Mouse (Mus musculus): ENCODE data around the gene Hspa8. TPM values are rescaled to one million over a fixed set of nuclear protein-coding genes. Genes with fewer than 3 reads are reported as not detected.

Hspa8 gene
- 2,550 and 2,595 TPM in 2 replicates for polyA plus RNA-seq (2016; fragmentation: Nextera tagmentation; extraction: Ambion mirVana)

DNA sequence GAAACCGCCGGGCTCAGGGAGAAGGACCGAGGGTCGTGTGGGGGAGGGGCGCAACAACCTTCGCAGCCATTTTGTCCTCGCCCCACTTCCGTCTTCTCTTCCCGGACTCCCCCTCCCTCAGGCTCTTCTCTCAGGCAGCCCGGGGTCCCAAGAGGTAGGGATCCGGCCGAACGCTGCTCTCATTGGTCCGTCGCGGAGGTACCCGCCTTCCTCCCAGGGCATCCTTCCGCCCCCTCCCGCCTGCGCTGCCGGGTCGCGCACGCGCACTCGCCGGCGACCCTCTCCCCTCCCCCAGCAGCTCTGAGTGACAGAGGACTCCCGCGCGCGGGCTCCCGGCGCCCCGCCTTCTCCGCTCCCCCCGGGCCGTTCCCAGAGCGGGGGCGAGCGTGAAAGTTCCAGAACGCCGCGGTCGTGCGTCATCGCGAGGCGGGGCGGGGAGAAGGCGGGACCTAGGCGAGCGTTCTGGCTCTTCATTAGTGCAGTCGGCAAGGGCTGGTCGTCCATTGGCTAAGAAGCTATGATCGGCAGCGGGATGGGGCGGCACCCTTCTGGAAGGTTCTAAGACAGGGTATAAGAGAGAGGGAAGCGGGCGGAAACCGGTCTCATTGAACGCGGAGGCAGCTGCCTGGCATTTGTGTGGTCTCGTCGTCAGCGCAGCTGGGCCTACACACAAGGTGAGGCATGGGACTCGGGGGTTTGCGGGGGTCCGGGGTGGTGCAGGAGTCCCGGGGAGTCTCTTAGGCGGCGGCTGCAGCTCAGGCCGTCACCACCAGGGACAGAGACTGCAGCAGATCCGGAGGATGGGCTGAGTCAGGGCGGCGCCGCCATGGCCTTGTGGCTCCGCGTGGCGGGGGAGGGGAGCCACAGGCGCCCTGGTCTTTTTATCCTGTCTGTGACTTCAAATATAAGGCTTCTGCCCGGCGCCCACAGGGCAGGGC is at the start of gene Hspa8:
Hspa8 (plus strand) TSS at position 310 of the 938 bp plus-strand sequence.
- peak; percentile 97 for ATAC-seq (ENCODE audit: insufficient number of reproducible peaks, insufficient read depth, low FRiP score, low TSS enrichment)
- H3K4me1 ChIP-seq = peaks cover 30% of the 10 kb centered on the region
- peak within 1 kb of the TSS; percentile 86 for H3K4me3 ChIP-seq
- WGBS = under 1% methylated on average over 78 of the region's 83 CpGs
- H3K9ac ChIP-seq = peak within 1 kb of the TSS; percentile 91
- H3K36me3 ChIP-seq = peaks cover 17% of the 10 kb centered on the region
- H3K4me2 ChIP-seq (replicated peaks) = peak within 1 kb of the TSS; percentile 66
- H3K27ac ChIP-seq = peak within 1 kb of the TSS; percentile 95
- H3K9me3 ChIP-seq = no peaks in the 10 kb centered on the region
- H3K27me3 ChIP-seq = no peaks in the 10 kb centered on the region

DNA sequence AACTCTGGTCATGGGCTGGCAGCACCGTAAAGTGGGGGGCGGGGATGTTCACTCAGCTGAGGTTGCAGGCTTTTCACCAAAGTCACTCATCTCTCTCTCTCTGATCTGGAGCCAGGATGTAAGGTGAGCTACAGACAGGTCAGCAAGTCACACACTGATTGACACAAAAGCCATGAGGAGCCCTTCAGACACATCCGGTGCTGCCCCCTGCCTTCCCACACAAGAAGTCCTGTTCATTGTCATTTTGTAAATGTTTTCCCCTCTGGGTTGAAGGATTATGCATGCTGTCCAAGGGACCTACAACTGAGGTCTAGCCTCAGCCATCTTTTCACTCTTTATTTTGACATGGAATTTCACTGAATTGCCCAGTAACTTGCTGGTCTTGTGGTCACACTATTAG is 49.0 kb upstream of the Hspa8 start:
- Histone ChIP-seq H3K9me3 (no peaks in the 10 kb centered on the region), H3K27ac (no peak overlapping the region), H3K36me3 (no peaks in the 10 kb centered on the region), H3K4me1 (peaks cover 13% of the 10 kb centered on the region), H3K9ac (no peak overlapping the region), H3K4me2 (replicated peaks) (no peak overlapping the region), H3K4me3 (no peak overlapping the region), H3K27me3 (no peaks in the 10 kb centered on the region)
- 40% methylated on average over 3 of the region's 3 CpGs for WGBS
- ATAC-seq (ENCODE audit: insufficient number of reproducible peaks, insufficient read depth, low FRiP score, low TSS enrichment) = no peak

DNA sequence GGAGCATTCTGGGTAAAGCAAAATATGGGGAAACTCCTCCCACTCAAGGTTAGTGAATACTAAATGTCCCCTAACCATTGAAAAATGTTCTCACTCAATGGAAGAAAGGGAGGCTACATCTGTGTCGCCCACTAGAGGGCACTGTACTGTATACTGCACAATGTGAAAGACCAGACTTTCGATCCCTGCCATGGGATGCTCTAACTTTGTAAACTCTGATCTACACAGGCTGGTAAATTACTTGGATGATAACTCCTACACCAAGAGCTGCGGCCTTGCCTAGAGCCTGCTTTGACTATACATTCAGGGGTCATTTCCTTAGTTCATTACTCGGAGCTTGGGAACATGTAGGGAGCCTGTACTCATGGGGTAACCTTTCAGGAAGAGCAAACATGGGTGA is 44.4 kb upstream of the Hspa8 start:
- Histone ChIP-seq H3K4me2 (replicated peaks) (peak overlapping the region; percentile 47), H3K4me3 (no peak overlapping the region), H3K9ac (no peak overlapping the region), H3K9me3 (no peaks in the 10 kb centered on the region), H3K36me3 (peaks cover 6% of the 10 kb centered on the region), H3K27ac (peak overlapping the region; percentile 88), H3K4me1 (peaks cover 21% of the 10 kb centered on the region), H3K27me3 (no peaks in the 10 kb centered on the region)
- 18% methylated on average over 4 of the region's 4 CpGs for WGBS
- ATAC-seq (ENCODE audit: insufficient number of reproducible peaks, insufficient read depth, low FRiP score, low TSS enrichment) = no peak

DNA sequence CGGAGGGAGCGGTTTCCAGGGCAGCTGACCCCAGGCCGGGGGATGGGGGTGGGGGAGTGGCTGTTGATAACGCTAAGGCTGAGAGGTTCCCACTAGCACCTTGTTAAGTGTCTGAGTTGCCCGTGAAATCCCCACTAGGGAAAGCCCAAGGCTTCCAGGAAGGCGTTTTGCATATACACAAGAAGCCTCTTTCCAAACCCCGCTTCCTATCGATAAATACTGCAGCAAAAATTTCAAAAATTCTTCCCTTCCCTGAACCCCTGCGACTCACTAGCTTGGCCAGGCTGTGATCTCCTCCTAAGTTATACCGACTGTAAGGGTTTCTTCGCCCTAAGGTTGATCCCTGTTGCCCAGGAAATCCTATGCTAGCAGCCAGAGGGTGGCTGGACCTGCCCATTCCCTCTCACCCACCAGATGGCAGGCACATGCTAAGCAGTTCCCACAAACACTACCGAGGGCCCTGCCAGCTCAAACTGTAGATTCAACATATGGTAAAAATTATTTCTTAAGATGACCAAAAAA is 43.6 kb upstream of the Hspa8 start:
- Histone ChIP-seq H3K9ac (no peak overlapping the region), H3K4me3 (peak overlapping the region; percentile 26; the same call in 1 of the 2 replicates), H3K27me3 (no peaks in the 10 kb centered on the region), H3K36me3 (peaks cover 14% of the 10 kb centered on the region), H3K4me2 (replicated peaks) (peak overlapping the region; percentile 47), H3K4me1 (peaks cover 18% of the 10 kb centered on the region), H3K27ac (peak overlapping the region; percentile 88), H3K9me3 (no peaks in the 10 kb centered on the region)
- WGBS = 11% methylated on average over 12 of the region's 12 CpGs
- ATAC-seq (ENCODE audit: insufficient number of reproducible peaks, insufficient read depth, low FRiP score, low TSS enrichment) = peak; percentile 49; the same call in 1 of the 2 replicates

DNA sequence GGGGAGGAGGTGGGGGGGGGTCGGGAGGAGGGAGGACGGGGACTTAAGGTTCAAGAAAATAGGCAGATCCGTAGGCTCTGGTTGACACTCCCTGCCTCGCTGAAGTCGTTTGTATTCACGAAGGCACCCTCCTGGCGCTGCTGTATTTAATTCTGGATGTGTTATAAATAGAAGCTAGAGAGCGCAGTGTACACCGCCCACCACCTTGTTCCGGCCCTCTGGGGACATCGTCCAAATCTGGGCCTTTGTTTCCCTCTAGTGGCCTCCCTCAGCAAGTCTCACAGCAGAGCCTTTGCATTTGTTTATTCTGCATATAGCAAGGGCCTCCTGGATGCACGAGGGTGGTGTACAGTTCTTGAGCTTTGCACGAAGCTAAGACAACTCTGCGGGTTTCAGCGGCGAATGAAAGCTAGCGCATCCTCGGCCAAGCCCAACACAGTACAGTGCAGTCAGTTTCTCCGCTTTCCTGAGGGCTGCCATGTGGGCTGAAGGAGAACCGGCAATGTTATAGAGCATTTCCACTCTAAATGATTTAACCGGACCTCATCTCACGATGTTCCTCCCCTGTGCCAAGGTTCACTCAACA is 43.0 kb upstream of the Hspa8 start:
- peak; percentile 71 for ATAC-seq (ENCODE audit: insufficient number of reproducible peaks, insufficient read depth, low FRiP score, low TSS enrichment)
- H3K4me1 ChIP-seq = peaks cover 18% of the 10 kb centered on the region
- H3K27ac ChIP-seq = peak overlapping the region; percentile 88
- peak overlapping the region; percentile 47 for H3K4me2 ChIP-seq (replicated peaks)
- 7% methylated on average over 21 of the region's 22 CpGs for WGBS
- peak overlapping the region; percentile 26; the same call in 1 of the 2 replicates for H3K4me3 ChIP-seq
- no peaks in the 10 kb centered on the region for H3K9me3 ChIP-seq
- H3K9ac ChIP-seq = no peak overlapping the region
- peaks cover 14% of the 10 kb centered on the region for H3K36me3 ChIP-seq
- no peaks in the 10 kb centered on the region for H3K27me3 ChIP-seq

DNA sequence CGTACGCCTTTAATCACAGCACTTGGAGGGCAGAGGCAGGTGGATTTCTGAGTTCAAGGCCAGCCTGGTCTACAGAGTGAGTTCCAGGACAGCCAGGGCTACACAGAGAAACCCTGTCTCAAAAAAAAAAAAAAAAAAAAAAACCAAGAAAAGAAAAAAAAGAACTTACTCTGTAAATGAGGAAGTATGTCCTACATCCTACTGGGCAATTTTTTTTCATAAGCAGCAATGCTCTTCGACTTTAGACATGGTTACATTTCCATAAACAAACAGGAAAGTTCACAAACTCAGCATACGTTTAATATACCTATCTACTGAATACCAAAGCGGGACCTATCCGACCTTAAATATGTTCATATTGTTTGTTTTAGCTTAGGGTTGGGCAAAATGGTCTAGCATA is 38.4 kb upstream of the Hspa8 start:
- Histone ChIP-seq H3K4me2 (replicated peaks) (no peak overlapping the region), H3K27ac (no peak overlapping the region), H3K36me3 (peaks cover 43% of the 10 kb centered on the region), H3K4me1 (peaks cover 8% of the 10 kb centered on the region), H3K4me3 (no peak overlapping the region), H3K27me3 (no peaks in the 10 kb centered on the region), H3K9me3 (no peaks in the 10 kb centered on the region), H3K9ac (no peak overlapping the region)
- WGBS = 92% methylated on average over 6 of the region's 6 CpGs
- no peak for ATAC-seq (ENCODE audit: insufficient number of reproducible peaks, insufficient read depth, low FRiP score, low TSS enrichment)

DNA sequence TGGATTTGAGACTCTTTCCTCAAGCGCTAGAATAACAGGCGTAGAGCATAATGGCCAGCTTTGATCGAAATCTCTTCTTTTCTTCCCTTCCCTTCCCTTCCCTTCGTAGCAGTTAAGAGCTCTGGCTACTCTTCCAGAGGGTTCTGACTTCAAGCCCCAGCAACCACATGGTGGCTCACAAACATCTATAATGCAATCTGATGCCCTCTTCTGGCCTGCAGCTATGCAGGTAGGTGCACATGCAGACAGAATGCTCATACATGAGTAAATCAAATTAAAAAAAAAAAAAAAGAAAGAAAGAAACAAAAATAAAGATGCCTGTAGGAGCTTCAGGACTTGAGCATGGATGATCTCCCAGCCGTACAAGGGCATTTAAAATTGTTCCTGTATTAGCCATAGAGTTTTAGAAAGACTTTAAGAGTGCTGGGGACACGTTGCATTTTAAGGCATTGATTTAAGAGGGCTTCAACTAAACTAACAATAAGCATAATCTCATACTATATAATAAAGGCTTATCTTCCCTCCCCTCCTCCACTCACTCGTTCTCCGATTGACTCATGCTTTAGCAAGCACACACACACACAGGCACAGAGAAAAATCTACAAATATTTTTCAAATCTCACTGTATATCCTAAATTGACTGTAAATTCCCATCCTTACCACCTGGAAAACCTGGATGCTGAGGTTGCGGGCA is 35.8 kb upstream of the Hspa8 start:
- H3K9me3 ChIP-seq = no peaks in the 10 kb centered on the region
- peaks cover 45% of the 10 kb centered on the region for H3K36me3 ChIP-seq
- no peak for ATAC-seq (ENCODE audit: insufficient number of reproducible peaks, insufficient read depth, low FRiP score, low TSS enrichment)
- no peaks in the 10 kb centered on the region for H3K27me3 ChIP-seq
- H3K4me2 ChIP-seq (replicated peaks) = no peak overlapping the region
- no peak overlapping the region for H3K9ac ChIP-seq
- H3K27ac ChIP-seq = no peak overlapping the region
- no peak overlapping the region for H3K4me3 ChIP-seq
- 91% methylated on average over 8 of the region's 9 CpGs for WGBS
- no peaks in the 10 kb centered on the region for H3K4me1 ChIP-seq

DNA sequence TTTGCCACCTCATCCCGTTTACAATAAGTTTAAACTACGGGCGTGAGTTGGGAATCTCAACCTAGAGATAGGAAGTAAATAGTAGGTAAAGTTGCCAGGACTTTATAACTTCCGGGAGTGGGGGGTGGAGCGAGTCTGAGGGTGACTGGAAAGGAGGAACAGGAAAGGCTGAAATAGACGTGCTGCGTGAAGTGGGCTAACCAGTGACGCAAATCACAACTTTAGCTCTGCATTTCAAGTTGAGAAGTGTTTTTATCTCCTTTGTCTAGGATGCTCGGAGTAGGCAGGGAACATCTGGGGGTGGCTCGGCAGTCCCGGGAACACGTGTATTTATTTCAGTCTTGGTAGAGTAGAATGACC is 35.2 kb upstream of the Hspa8 start:
- Histone ChIP-seq H3K4me3 (no peak overlapping the region), H3K4me1 (no peaks in the 10 kb centered on the region), H3K9me3 (no peaks in the 10 kb centered on the region), H3K4me2 (replicated peaks) (no peak overlapping the region), H3K9ac (no peak overlapping the region), H3K27ac (no peak overlapping the region), H3K27me3 (no peaks in the 10 kb centered on the region), H3K36me3 (peaks cover 45% of the 10 kb centered on the region)
- no peak for ATAC-seq (ENCODE audit: insufficient number of reproducible peaks, insufficient read depth, low FRiP score, low TSS enrichment)
- 77% methylated on average over 12 of the region's 12 CpGs for WGBS

DNA sequence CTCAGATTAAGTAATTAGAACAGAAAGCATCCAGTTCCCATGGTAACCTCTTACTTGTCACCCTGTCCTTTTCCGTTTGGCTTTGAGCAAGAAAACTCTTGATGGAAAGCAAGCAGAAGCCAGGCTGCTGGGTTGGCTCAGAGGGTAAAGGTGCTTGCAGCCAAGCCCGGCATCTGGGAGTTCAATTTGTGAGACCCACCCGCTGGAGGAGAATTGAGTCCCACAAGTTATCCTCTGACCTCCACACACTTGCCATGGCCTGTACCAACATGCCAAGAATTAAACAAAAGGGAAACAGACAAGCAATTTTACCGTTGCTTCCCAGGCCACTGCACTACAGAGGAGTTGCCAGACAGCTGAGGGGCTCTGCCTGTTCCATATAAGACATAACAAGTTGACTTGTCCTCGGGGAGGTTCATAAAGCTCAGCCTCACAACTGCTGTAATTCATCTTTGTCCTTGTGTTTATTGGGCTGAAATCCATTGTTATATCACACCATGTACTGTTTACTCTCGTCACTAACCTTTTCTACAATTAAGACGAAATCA is 34.7 kb upstream of the Hspa8 start:
- no peaks in the 10 kb centered on the region for H3K4me1 ChIP-seq
- no peak overlapping the region for H3K4me2 ChIP-seq (replicated peaks)
- no peak overlapping the region for H3K27ac ChIP-seq
- no peak overlapping the region for H3K9ac ChIP-seq
- no peaks in the 10 kb centered on the region for H3K27me3 ChIP-seq
- no peaks in the 10 kb centered on the region for H3K9me3 ChIP-seq
- 71% methylated on average over 7 of the region's 7 CpGs for WGBS
- peaks cover 42% of the 10 kb centered on the region for H3K36me3 ChIP-seq
- ATAC-seq (ENCODE audit: insufficient number of reproducible peaks, insufficient read depth, low FRiP score, low TSS enrichment) = no peak
- no peak overlapping the region for H3K4me3 ChIP-seq

DNA sequence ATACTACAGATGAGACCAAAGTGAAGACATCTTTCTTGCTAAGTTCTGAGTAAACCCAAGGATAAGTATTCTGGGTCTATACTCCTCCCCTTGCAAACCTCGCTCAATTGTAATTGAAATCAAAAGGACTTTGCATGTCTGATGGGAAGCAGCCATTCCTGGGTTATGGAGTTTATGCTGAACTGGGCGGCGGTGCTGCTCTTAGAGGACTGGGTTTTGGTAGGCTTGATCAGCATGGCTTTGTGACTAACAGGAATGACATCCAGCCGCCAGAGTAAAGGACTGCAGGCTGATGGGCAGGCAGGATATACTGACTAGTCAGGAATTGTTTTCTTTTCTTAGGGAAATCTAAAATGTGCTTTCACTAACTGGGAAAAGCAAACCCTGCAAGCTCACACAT is 32.8 kb upstream of the Hspa8 start:
- no peak for ATAC-seq (ENCODE audit: insufficient number of reproducible peaks, insufficient read depth, low FRiP score, low TSS enrichment)
- H3K4me1 ChIP-seq = no peaks in the 10 kb centered on the region
- no peaks in the 10 kb centered on the region for H3K9me3 ChIP-seq
- H3K4me3 ChIP-seq = no peak overlapping the region
- no peak overlapping the region for H3K4me2 ChIP-seq (replicated peaks)
- H3K9ac ChIP-seq = no peak overlapping the region
- H3K36me3 ChIP-seq = peaks cover 38% of the 10 kb centered on the region
- no peaks in the 10 kb centered on the region for H3K27me3 ChIP-seq
- 84% methylated on average over 4 of the region's 4 CpGs for WGBS
- H3K27ac ChIP-seq = no peak overlapping the region

DNA sequence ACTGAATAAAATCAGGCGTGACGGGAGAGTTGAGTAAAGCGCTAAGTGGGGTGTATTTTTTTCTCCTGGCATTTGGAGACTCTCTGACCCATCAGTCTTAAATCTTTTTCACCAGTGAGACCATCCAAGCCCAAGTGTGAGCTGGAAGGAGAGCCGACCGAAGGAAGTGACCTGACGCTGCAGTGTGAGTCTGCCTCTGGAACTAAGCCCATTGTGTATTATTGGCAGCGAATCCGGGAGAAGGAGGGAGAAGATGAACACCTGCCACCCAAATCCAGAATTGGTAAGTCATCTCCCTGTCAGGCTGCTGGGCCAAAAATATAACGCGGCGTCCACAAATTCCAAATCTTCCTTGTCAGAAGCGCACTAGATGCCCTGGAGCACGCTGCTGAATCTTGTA is 28.5 kb upstream of the Hspa8 start:
- H3K4me3 ChIP-seq = no peak overlapping the region
- no peak overlapping the region for H3K27ac ChIP-seq
- 81% methylated on average over 13 of the region's 13 CpGs for WGBS
- H3K9me3 ChIP-seq = no peaks in the 10 kb centered on the region
- H3K27me3 ChIP-seq = no peaks in the 10 kb centered on the region
- no peak overlapping the region for H3K4me2 ChIP-seq (replicated peaks)
- peaks cover 38% of the 10 kb centered on the region for H3K36me3 ChIP-seq
- no peak for ATAC-seq (ENCODE audit: insufficient number of reproducible peaks, insufficient read depth, low FRiP score, low TSS enrichment)
- no peaks in the 10 kb centered on the region for H3K4me1 ChIP-seq
- no peak overlapping the region for H3K9ac ChIP-seq

Data from embryonic facial prominence, embryonic 12.5 days (tissue).